Mouse (Mus musculus): ENCODE results near the gene Ulbp1. TPM values are rescaled to one million over a fixed set of nuclear protein-coding genes. Genes with fewer than 3 reads are reported as not detected.

Ulbp1 gene
- polyA plus RNA-seq, 1 experiment: 1.4 TPM

DNA sequence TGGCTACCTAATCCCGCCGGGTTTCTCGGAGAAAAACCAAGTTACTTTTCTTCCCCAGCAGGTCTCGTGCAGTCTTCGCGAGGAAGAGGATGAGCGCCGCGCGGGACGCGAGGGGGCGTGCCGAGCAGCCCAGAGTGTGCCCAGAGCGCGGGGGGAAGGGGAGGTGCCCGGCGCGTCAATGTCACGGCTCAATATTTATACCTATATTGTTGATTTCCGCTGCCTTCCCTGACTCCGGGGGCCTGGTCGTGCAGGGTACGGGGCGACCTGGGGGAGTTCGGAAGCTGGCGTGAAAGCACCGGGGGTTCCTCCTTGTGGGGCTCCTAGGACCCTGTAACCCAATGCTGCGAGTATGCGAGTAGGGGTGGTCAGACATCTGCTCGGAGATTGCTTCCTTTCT, 82.3 kb downstream of the Ulbp1 start:
- H3K36me3 ChIP-seq (ENCODE audit: control insufficient read depth, insufficient read depth, low read length): no peaks in the 10 kb centered on the region
- no peak for DNase-seq (ENCODE audit: low read depth in 1 of 2, low spot score in 2 of 2)
- 1% methylated on average over 31 of the region's 31 CpGs for WGBS
- H3K4me1 ChIP-seq (ENCODE audit: control insufficient read depth, insufficient read depth, insufficient read length): peaks cover 9% of the 10 kb centered on the region
- peaks cover 11% of the 10 kb centered on the region for H3K27me3 ChIP-seq (ENCODE audit: control insufficient read depth, insufficient read depth, low read length)
- no peak overlapping the region for H3K27ac ChIP-seq (ENCODE audit: insufficient read depth, low read length)
- no peak for TF ChIP-seq CTCF (IDR thresholded peaks at IDR 0.05; ENCODE audit: extremely low read depth, insufficient read depth, insufficient read length, insufficient replicate concordance)
- TF ChIP-seq POLR2A (IDR thresholded peaks at IDR 0.05; ENCODE audit: low read depth, low read length): no peak
- peak overlapping the region; percentile 62 for H3K4me3 ChIP-seq (ENCODE audit: extremely low read depth, insufficient read depth, insufficient read length)

Other genes with a start within 250 kb of the Ulbp1 start
- gene Lrp11, start 116.2 kb upstream of the Ulbp1 start, polyA plus RNA-seq (2012; rRNA removed): 1.3 and 2.2 TPM in 2 replicates
- 5.2 and 5.8 TPM in 2 replicates for gene Nup43, start 193.9 kb upstream of the Ulbp1 start, polyA plus RNA-seq (2012; rRNA removed)
- gene Pcmt1, start 207.5 kb upstream of the Ulbp1 start, polyA plus RNA-seq (2012; rRNA removed): 11.1 and 16.5 TPM in 2 replicates
- gene Lats1, start 207.6 kb upstream of the Ulbp1 start, polyA plus RNA-seq (2012; rRNA removed): 6.7 and 6.9 TPM in 2 replicates